Mouse (Mus musculus) embryonic facial prominence, embryonic 12.5 days (tissue): Measurements from ENCODE around the gene Slc25a31. TPM values are rescaled to one million over a fixed set of nuclear protein-coding genes. Genes with fewer than 3 reads are reported as not detected.

Source experiments
- ATAC-seq: fragments of 200-750 bp; cut with Nextera tagmentation; 2 replicates; pipeline ENCODE4 v1.8.0; 2017; ENCODE audit not compliant: insufficient number of reproducible peaks, insufficient read depth, low FRiP score, low TSS enrichment
- H3K27ac ChIP-seq: fragments of 300-500 bp; sonication (generic); 2 replicates; pipeline ENCODE4 v1.5.1; 2016; ENCODE audit warnings: mild to moderate bottlenecking
- H3K27me3 ChIP-seq: fragments of 300-500 bp; sonication (generic); 2 replicates; pipeline ENCODE4 v1.6.1; 2016; ENCODE audit warnings: mild to moderate bottlenecking, moderate library complexity
- H3K36me3 ChIP-seq: fragments of 300-500 bp; sonication (generic); 2 replicates; pipeline ENCODE4 v1.6.1; 2016; ENCODE audit warnings: mild to moderate bottlenecking
- H3K4me1 ChIP-seq: fragments of 300-500 bp; sonication (generic); 2 replicates; pipeline ENCODE4 v1.6.1; 2016
- H3K4me2 ChIP-seq: fragments of 300-500 bp; sonication (generic); replicated peaks from 2 replicates; pipeline ENCODE4 v1.6.1; 2016; ENCODE audit warnings: mild to moderate bottlenecking, moderate library complexity
- H3K4me3 ChIP-seq: fragments of 300-500 bp; sonication (generic); 2 replicates; pipeline ENCODE4 v1.5.1; 2016; ENCODE audit warnings: mild to moderate bottlenecking
- H3K9ac ChIP-seq: fragments of 300-500 bp; sonication (generic); 2 replicates; pipeline ENCODE4 v1.6.1; 2016; ENCODE audit warnings: mild to moderate bottlenecking, moderate library complexity
- H3K9me3 ChIP-seq: fragments of 300-500 bp; sonication (generic); 2 replicates; pipeline ENCODE4 v1.6.1; 2016; ENCODE audit warnings: mild to moderate bottlenecking, moderate library complexity
- WGBS: fragments of 180-500 bp; shearing (Covaris S2); methylation state at CpG from one replicate; pipeline ENCODE4 v1.1.7; 2016; 5-methylcytosine and 5-hydroxymethylcytosine counted together
- polyA plus RNA-seq: library from polyadenylated mRNA; unstranded; fragments of >200 nt; fragmentation: Nextera tagmentation; extraction: Ambion mirVana; gene quantifications from 2 replicates; pipeline ENCODE4 v1.2.1, GENCODE M21; 2016

Slc25a31 gene
- polyA plus RNA-seq, 1 experiment from 2014 or later, result 0.14 TPM

GRCm38 (mm10) chr3:40686836-40687235, 21.8 kb upstream of the Slc25a31 start:
- Histone ChIP-seq H3K36me3 (no peaks in the 10 kb centered on the region), H3K4me2 (no peak overlapping the region), H3K9ac (no peak overlapping the region), H3K4me1 (peaks cover 10% of the 10 kb centered on the region), H3K27me3 (no peaks in the 10 kb centered on the region), H3K4me3 (no peak overlapping the region), H3K27ac (no peak overlapping the region), H3K9me3 (no peaks in the 10 kb centered on the region)
- WGBS, result 16% methylated on average over 9 of the region's 9 CpGs
- no peak for ATAC-seq

GRCm38 (mm10) chr3:40687588-40687987, 21.1 kb upstream of the Slc25a31 start:
- ATAC-seq, result no peak
- H3K36me3 ChIP-seq, result no peaks in the 10 kb centered on the region
- WGBS, result 52% methylated on average over 3 of the region's 3 CpGs
- no peaks in the 10 kb centered on the region for H3K27me3 ChIP-seq
- H3K4me2 ChIP-seq, result no peak overlapping the region
- no peaks in the 10 kb centered on the region for H3K9me3 ChIP-seq
- H3K9ac ChIP-seq, result no peak overlapping the region
- H3K4me3 ChIP-seq, result no peak overlapping the region
- peaks cover 10% of the 10 kb centered on the region for H3K4me1 ChIP-seq
- no peak overlapping the region for H3K27ac ChIP-seq

DNA sequence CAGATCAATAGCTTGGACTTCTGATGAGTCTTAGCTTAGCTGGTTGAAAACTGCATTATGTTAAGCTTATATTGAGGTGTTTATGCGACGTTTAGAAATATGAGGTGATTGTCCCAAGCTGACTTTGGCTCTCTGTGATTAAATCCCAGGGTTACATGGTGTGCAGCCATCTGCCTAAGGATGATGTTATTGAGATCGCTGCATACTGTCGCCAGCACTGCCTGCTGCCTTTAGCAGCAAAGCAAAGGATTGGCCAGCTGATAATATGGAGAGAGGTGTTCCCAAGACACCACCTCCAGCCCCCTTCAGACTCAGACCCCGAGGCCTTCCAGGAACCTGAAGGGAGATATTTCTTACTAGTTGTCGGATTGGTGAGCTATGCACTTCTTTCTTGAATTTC, 17.1 kb upstream of the Slc25a31 start:
- no peak overlapping the region for H3K27ac ChIP-seq
- H3K9ac ChIP-seq, result no peak overlapping the region
- H3K36me3 ChIP-seq, result no peaks in the 10 kb centered on the region
- ATAC-seq, result no peak
- no peaks in the 10 kb centered on the region for H3K27me3 ChIP-seq
- no peaks in the 10 kb centered on the region for H3K4me1 ChIP-seq
- no peaks in the 10 kb centered on the region for H3K9me3 ChIP-seq
- H3K4me3 ChIP-seq, result no peak overlapping the region
- H3K4me2 ChIP-seq, result no peak overlapping the region
- 93% methylated on average over 6 of the region's 6 CpGs for WGBS

GRCm38 (mm10) chr3:40693435-40693834, 15.2 kb upstream of the Slc25a31 start:
- H3K36me3 ChIP-seq, result peaks cover 4% of the 10 kb centered on the region
- 87% methylated on average over 10 of the region's 10 CpGs for WGBS
- no peaks in the 10 kb centered on the region for H3K9me3 ChIP-seq
- no peak for ATAC-seq
- H3K4me1 ChIP-seq, result no peaks in the 10 kb centered on the region
- no peak overlapping the region for H3K27ac ChIP-seq
- H3K4me2 ChIP-seq, result no peak overlapping the region
- H3K9ac ChIP-seq, result no peak overlapping the region
- H3K4me3 ChIP-seq, result no peak overlapping the region
- H3K27me3 ChIP-seq, result no peaks in the 10 kb centered on the region

- H3K4me2 ChIP-seq, result no peak overlapping the region
- no peak overlapping the region for H3K4me3 ChIP-seq
- H3K27ac ChIP-seq, result no peak overlapping the region
- H3K4me1 ChIP-seq, result no peaks in the 10 kb centered on the region
- ATAC-seq, result no peak
- H3K36me3 ChIP-seq, result peaks cover 4% of the 10 kb centered on the region
- 87% methylated on average over 7 of the region's 7 CpGs for WGBS
- no peaks in the 10 kb centered on the region for H3K27me3 ChIP-seq
- H3K9ac ChIP-seq, result no peak overlapping the region
- H3K9me3 ChIP-seq, result no peaks in the 10 kb centered on the region
Observed at GRCm38 (mm10) chr3:40693960-40694359, 14.7 kb upstream of the Slc25a31 start.

GRCm38 (mm10) chr3:40694438-40694837, 14.2 kb upstream of the Slc25a31 start:
- Histone ChIP-seq H3K4me3 (no peak overlapping the region), H3K27me3 (no peaks in the 10 kb centered on the region), H3K27ac (no peak overlapping the region), H3K9me3 (no peaks in the 10 kb centered on the region), H3K36me3 (peaks cover 4% of the 10 kb centered on the region), H3K4me1 (no peaks in the 10 kb centered on the region), H3K4me2 (no peak overlapping the region), H3K9ac (no peak overlapping the region)
- WGBS, result 46% methylated on average over 2 of the region's 2 CpGs
- no peak for ATAC-seq

GRCm38 (mm10) chr3:40695162-40695561, 13.5 kb upstream of the Slc25a31 start:
- 97% methylated on average over 2 of the region's 2 CpGs for WGBS
- no peaks in the 10 kb centered on the region for H3K4me1 ChIP-seq

GRCm38 (mm10) chr3:40698834-40699233, 9.8 kb upstream of the Slc25a31 start:
- ATAC-seq, result no peak
- Histone ChIP-seq H3K4me2 (no peak overlapping the region), H3K27ac (no peak overlapping the region)

More at GRCm38 (mm10) chr3:40695162-40695561, 13.5 kb upstream of the Slc25a31 start:
- ATAC-seq, result no peak
- H3K9ac ChIP-seq, result no peak overlapping the region
- peaks cover 4% of the 10 kb centered on the region for H3K36me3 ChIP-seq
- no peak overlapping the region for H3K4me3 ChIP-seq
- no peaks in the 10 kb centered on the region for H3K9me3 ChIP-seq
- H3K27ac ChIP-seq, result no peak overlapping the region
- H3K27me3 ChIP-seq, result no peaks in the 10 kb centered on the region
- no peak overlapping the region for H3K4me2 ChIP-seq

GRCm38 (mm10) chr3:40704816-40705430, 3.7 kb upstream of the Slc25a31 start:
- Histone ChIP-seq H3K36me3 (no peaks in the 10 kb centered on the region; the same call in 1 of the 2 replicates), H3K9me3 (no peaks in the 10 kb centered on the region), H3K4me1 (no peaks in the 10 kb centered on the region), H3K4me3 (no peak overlapping the region), H3K4me2 (no peak overlapping the region), H3K27ac (no peak overlapping the region), H3K9ac (no peak overlapping the region), H3K27me3 (no peaks in the 10 kb centered on the region)
- WGBS, result 83% methylated on average over 5 of the region's 5 CpGs
- ATAC-seq, result no peak

More at GRCm38 (mm10) chr3:40698834-40699233, 9.8 kb upstream of the Slc25a31 start:
- H3K9ac ChIP-seq, result no peak overlapping the region
- H3K36me3 ChIP-seq, result peaks cover 4% of the 10 kb centered on the region
- WGBS, result 86% methylated on average over 3 of the region's 3 CpGs
- H3K27me3 ChIP-seq, result no peaks in the 10 kb centered on the region
- no peaks in the 10 kb centered on the region for H3K4me1 ChIP-seq
- no peak overlapping the region for H3K4me3 ChIP-seq
- H3K9me3 ChIP-seq, result no peaks in the 10 kb centered on the region

DNA sequence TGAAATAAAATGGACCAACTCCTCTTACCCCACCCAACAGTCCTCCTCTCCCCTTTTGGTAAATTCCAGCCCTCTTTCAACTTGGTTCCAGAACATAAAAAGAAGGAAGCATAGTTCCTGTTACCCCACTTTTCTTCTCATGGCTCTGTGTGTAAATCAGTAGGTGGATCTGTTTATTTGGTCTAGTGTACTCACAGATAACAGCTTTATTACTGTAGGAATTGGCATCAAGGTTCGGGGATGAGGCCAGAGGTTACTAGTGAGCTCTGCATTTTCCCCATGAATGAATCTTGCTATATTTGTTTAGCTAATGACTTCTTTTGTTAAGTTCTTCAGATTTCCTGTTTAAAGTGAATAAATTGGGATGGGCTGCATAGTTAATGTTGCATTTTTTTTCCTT, 7.4 kb downstream of the Slc25a31 start:
- Histone ChIP-seq H3K4me2 (no peak overlapping the region), H3K9ac (no peak overlapping the region), H3K9me3 (no peaks in the 10 kb centered on the region), H3K36me3 (no peaks in the 10 kb centered on the region), H3K4me3 (no peak overlapping the region), H3K27me3 (no peaks in the 10 kb centered on the region), H3K27ac (no peak overlapping the region), H3K4me1 (no peaks in the 10 kb centered on the region)
- 47% methylated on average over 1 of the region's 1 CpGs for WGBS
- ATAC-seq, result no peak

- 83% methylated on average over 3 of the region's 3 CpGs for WGBS
- H3K4me2 ChIP-seq, result no peak overlapping the region
- no peak for ATAC-seq
Observed at GRCm38 (mm10) chr3:40719022-40719421, 10.4 kb downstream of the Slc25a31 start.

GRCm38 (mm10) chr3:40738381-40738912, 29.8 kb downstream of the Slc25a31 start:
- H3K4me3 ChIP-seq, result no peak overlapping the region

More at GRCm38 (mm10) chr3:40719022-40719421, 10.4 kb downstream of the Slc25a31 start:
- H3K27ac ChIP-seq, result no peak overlapping the region
- H3K9me3 ChIP-seq, result no peaks in the 10 kb centered on the region
- no peak overlapping the region for H3K9ac ChIP-seq
- no peaks in the 10 kb centered on the region for H3K36me3 ChIP-seq
- H3K4me3 ChIP-seq, result no peak overlapping the region
- no peaks in the 10 kb centered on the region for H3K4me1 ChIP-seq
- H3K27me3 ChIP-seq, result no peaks in the 10 kb centered on the region

More at GRCm38 (mm10) chr3:40738381-40738912, 29.8 kb downstream of the Slc25a31 start:
- no peaks in the 10 kb centered on the region for H3K9me3 ChIP-seq
- H3K4me1 ChIP-seq, result no peaks in the 10 kb centered on the region
- no peak overlapping the region for H3K9ac ChIP-seq
- no peaks in the 10 kb centered on the region for H3K36me3 ChIP-seq
- no peak for ATAC-seq
- H3K4me2 ChIP-seq, result no peak overlapping the region
- no peaks in the 10 kb centered on the region for H3K27me3 ChIP-seq
- 78% methylated on average over 6 of the region's 6 CpGs for WGBS
- no peak overlapping the region for H3K27ac ChIP-seq
